Mouse (Mus musculus) thymus, adult 2 months (tissue): Measurements from ENCODE around the gene Cbfa2t2. TPM values are rescaled to one million over a fixed set of nuclear protein-coding genes. Genes with fewer than 3 reads are reported as not detected.
A peak's percentile ranks its signal among the peaks of the same experiment; 100 is the strongest.

Experiments used
- DNase-seq: peaks from one replicate; pipeline ENCODE4 v3.0.0; 2021
- H3K27ac ChIP-seq: fragments of 200-500 bp; 2 replicates; pipeline ENCODE4 v1.5.1; 2012; ENCODE audit warnings: low read length, control low read depth; ENCODE audit not compliant: control insufficient read depth, insufficient read depth
- H3K27me3 ChIP-seq: fragments of 200-500 bp; 2 replicates; pipeline ENCODE4 v1.6.1; 2012; ENCODE audit warnings: mild to moderate bottlenecking, low read length, moderate library complexity, mixed read lengths; ENCODE audit not compliant: control insufficient read depth, insufficient read depth
- H3K36me3 ChIP-seq: fragments of 200-500 bp; 2 replicates; pipeline ENCODE4 v1.6.1; 2012; ENCODE audit warnings: mild to moderate bottlenecking, low read length, moderate library complexity; ENCODE audit not compliant: control insufficient read depth, insufficient read depth
- H3K4me1 ChIP-seq: fragments of 200-500 bp; replicated peaks from 2 replicates; pipeline ENCODE4 v1.6.1; 2012; ENCODE audit warnings: low read length; ENCODE audit not compliant: control insufficient read depth, insufficient read depth
- H3K4me3 ChIP-seq: fragments of 200-500 bp; 2 replicates; pipeline ENCODE4 v1.5.1; 2012; ENCODE audit warnings: mild to moderate bottlenecking, low read length, control low read depth, moderate library complexity; ENCODE audit not compliant: control insufficient read depth, insufficient read depth
- CTCF ChIP-seq: fragments of 200-500 bp; IDR thresholded peaks from 2 replicates; pipeline ENCODE4 v1.5.1; 2012; ENCODE audit warnings: mild to moderate bottlenecking, control low read depth, low read length, moderate library complexity, borderline replicate concordance; ENCODE audit not compliant: control insufficient read depth, poor library complexity, insufficient read depth; ENCODE audit errors: extremely low read depth
- POLR2A ChIP-seq: fragments of 200-500 bp; IDR thresholded peaks from 2 replicates; pipeline ENCODE4 v1.6.1; 2012; ENCODE audit warnings: mild to moderate bottlenecking, low read length, control low read depth, moderate library complexity; ENCODE audit not compliant: control insufficient read depth, poor library complexity, insufficient read depth; ENCODE audit errors: extremely low read depth
- WGBS: fragments of 180-500 bp; shearing (Covaris S2); methylation state at CpG from one replicate; pipeline ENCODE4 v1.1.7; 2018; 5-methylcytosine and 5-hydroxymethylcytosine counted together
- polyA plus RNA-seq: library from polyadenylated mRNA; depleted of rRNA; stranded (reverse); fragments of >200 nt; gene quantifications from 2 replicates; pipeline ENCODE4 v1.2.3, GENCODE M21; 2012

Cbfa2t2 gene
- polyA plus RNA-seq, 1 experiment = 27.6 TPM

DNA sequence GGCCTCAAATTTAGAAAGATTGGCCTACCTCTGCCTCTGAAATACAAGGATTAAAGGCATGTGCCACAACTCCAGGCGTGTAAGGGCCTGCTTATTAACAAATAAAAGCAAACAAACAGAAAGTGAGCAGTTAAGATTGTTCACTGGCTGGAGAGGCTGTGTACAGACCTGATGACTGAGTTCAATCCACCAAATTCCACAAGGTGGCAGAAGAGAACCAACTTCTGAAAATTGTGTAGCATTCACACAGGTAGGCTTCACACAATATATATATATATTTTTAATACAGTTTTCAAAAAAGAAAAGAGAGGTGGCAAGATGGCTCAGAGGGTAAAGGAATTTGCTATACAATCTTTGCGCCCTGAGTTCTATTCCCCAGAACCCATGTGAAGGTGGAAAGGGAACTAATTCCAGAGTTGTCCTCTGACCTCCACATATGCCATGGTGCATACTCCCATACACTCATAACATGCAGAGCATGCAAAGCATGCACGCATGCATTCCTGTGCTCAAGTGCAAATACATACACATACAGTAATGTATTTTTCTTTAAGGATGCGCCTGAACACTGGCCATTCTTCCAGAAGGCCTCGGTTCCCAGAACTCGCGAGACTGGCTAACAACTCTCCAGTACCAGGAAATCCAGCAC is 24.1 kb upstream of the Cbfa2t2 start:
- H3K4me3 ChIP-seq = no peak overlapping the region
- no peak overlapping the region for H3K27ac ChIP-seq
- H3K27me3 ChIP-seq = no peaks in the 10 kb centered on the region; the same call in 1 of the 2 replicates
- DNase-seq = peak; percentile 40
- TF ChIP-seq POLR2A (no peak), CTCF (no peak)
- peaks cover 9% of the 10 kb centered on the region for H3K4me1 ChIP-seq
- H3K36me3 ChIP-seq = no peaks in the 10 kb centered on the region
- WGBS = 76% methylated on average over 7 of the region's 7 CpGs

DNA sequence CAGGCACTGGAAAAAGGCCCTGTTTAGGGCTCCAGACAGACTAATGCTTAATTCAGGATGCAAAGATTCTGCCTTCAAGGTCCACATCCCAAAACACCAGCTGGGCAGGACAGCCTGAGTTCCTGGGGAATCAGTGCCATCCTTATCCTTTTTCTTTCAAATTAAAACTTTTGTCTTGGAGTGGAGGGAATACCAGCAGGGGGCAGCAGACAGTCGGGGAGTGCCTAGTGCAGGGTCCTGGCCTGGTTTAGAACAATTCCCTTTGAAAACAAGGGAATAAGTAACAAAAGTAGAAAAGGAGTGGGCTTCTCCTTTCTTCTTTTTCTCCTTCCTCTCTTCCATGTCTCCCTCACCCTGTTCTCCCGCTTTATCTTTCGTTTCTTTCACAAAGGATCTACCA is 19.2 kb upstream of the Cbfa2t2 start:
- Histone ChIP-seq H3K27me3 (no peaks in the 10 kb centered on the region), H3K36me3 (no peaks in the 10 kb centered on the region), H3K27ac (no peak overlapping the region), H3K4me1 (no peaks in the 10 kb centered on the region), H3K4me3 (no peak overlapping the region)
- DNase-seq = peak; percentile 69
- 54% methylated on average over 3 of the region's 3 CpGs for WGBS
- TF ChIP-seq POLR2A (no peak), CTCF (peak; percentile 18; the same call in 1 of the 2 replicates)

- Histone ChIP-seq H3K27ac (no peak overlapping the region), H3K36me3 (no peaks in the 10 kb centered on the region), H3K4me3 (no peak overlapping the region), H3K27me3 (no peaks in the 10 kb centered on the region), H3K4me1 (no peaks in the 10 kb centered on the region)
- TF ChIP-seq CTCF (no peak), POLR2A (no peak)
- no peak for DNase-seq
- 89% methylated on average over 7 of the region's 7 CpGs for WGBS
Observed at GRCm38 (mm10) chr2:154418001-154418400, 18.3 kb upstream of the Cbfa2t2 start.

DNA sequence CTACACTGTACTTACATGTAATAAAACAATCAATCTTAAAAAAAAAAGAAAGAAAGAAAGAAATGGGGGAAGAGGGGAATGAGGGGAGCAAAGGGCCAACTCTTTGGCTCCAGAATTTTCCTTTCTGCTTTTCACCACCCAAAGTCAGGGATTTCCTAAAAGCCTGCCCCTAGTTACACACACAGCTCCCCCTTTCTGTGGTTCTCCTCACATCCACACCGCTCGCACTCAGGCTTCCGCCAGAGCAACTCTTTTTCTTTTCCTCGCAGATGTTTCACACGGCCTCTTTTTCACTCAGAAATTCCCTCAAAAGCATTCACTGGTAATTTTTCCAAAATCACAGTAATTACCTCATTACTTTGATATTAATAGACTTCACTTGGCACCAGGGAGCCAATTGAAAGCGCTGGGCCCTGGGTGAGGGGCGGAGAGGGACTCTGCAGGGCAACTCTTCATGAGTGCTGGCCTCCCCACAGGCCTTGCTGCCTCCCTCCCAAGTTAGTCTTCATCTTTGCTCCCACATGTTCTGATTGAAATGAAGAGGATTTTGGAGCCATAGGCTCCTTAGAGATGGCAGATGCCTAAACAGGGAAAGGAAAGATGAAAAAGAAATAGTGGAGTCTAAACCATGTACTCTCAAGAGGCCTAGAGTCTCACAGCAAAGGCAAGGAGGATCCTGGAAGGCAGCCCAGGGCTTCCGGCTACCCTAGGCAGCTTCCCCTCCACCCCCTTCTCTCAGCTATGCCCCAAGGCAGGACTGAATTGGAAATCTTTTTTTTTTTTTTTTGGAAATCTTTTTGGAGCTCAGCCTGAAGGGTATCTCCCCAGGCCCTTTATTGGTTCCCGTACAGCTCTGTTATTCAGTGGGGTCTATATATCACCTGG is 16.4 kb upstream of the Cbfa2t2 start:
- Histone ChIP-seq H3K4me3 (no peak overlapping the region), H3K27ac (no peak overlapping the region), H3K36me3 (no peaks in the 10 kb centered on the region), H3K4me1 (no peaks in the 10 kb centered on the region), H3K27me3 (no peaks in the 10 kb centered on the region)
- no peak for DNase-seq
- WGBS = 96% methylated on average over 9 of the region's 9 CpGs
- TF ChIP-seq POLR2A (no peak), CTCF (no peak)

DNA sequence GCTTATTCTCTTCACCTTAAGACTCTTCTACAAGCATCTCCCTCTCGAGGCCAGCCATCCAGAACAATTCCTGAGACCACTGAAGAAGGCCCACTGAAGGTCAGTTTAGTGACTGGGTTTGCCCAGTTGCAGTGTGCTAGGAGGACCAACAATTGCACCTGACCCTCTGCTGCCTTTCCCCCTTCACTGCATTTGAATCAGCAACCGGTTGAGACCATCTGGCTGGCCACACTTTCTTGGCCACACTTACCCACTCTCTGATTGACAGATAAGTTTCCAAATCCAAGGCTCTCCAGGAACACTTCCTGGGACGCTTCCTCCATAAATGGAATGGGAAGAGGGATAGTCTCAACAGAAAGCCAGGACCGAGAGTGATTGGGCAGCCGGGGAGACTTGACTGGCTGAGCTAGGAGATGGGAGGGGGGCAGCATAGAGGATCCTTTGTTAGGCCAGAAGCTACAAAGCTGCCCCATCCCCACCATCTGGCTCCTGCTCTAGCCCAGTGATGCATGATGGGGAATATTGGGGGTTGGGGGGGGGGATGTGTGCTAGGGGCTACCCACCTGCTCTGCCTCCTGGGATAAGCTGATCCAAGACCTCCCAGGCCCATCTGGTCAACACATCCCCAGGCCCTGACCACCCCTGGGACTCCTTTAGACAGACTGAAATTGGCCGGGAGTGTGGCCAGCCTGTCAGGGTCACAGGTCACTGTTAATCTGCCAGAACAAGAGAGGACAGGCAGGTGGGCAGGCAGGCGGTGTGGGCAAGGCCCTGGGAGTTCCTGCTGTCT is 15.1 kb upstream of the Cbfa2t2 start:
- H3K4me3 ChIP-seq = no peak overlapping the region
- no peak for TF ChIP-seq POLR2A
- TF ChIP-seq CTCF = no peak
- H3K36me3 ChIP-seq = no peaks in the 10 kb centered on the region
- no peaks in the 10 kb centered on the region for H3K4me1 ChIP-seq
- 89% methylated on average over 7 of the region's 7 CpGs for whole genome bisulfite sequencing
- H3K27ac ChIP-seq = no peak overlapping the region
- DNase-seq = no peak
- H3K27me3 ChIP-seq = no peaks in the 10 kb centered on the region

GRCm38 (mm10) chr2:154422181-154422580 is 14.1 kb upstream of the Cbfa2t2 start:
- H3K4me3 ChIP-seq = no peak overlapping the region
- H3K27me3 ChIP-seq = no peaks in the 10 kb centered on the region
- no peaks in the 10 kb centered on the region for H3K4me1 ChIP-seq
- no peaks in the 10 kb centered on the region for H3K36me3 ChIP-seq
- no peak overlapping the region for H3K27ac ChIP-seq
- no peak for DNase-seq
- TF ChIP-seq POLR2A (no peak), CTCF (no peak)
- 86% methylated on average over 5 of the region's 5 CpGs for WGBS
